In genomic region chr1:71507251-71507650, GRCm38 (mm10) we compare ENCODE assay signal across 10 mouse cellular contexts. TPM values are rescaled to one million over a fixed set of nuclear protein-coding genes. Genes with fewer than 3 reads are reported as not detected.
DNase-seq lines count a peak whose midpoint lies in the region; ATAC-seq and TF ChIP-seq lines count a peak whose summit lies in the region.
"Had no signal": no experiment of that assay in that cellular context is flagged by ENCODE, and none has a peak within 500 bp of the region (broad histone marks: within the 10 kb centered on the region; RNA-seq: fewer than 3 reads in every experiment).

No protein-coding gene starts in this region.

- H3K4me2 ChIP-seq in kidney, postnatal 0 days (ENCODE audit: low read length), result no peak overlapping the region
- peak overlapping the region; percentile 31 for H3K4me2 ChIP-seq in embryonic facial prominence, embryonic 13.5 days
- H3K4me2 ChIP-seq in hindbrain, postnatal 0 days (ENCODE audit: low read depth, low read length), result no peak overlapping the region
- peak overlapping the region; percentile 28 for H3K4me2 ChIP-seq in neural tube, embryonic 13.5 days
- H3K4me2 ChIP-seq: heart, embryonic 13.5 days had no signal

- no peaks in the 10 kb centered on the region for H3K36me3 ChIP-seq in kidney, postnatal 0 days (ENCODE audit: insufficient read depth, low read length)
- no peaks in the 10 kb centered on the region for H3K36me3 ChIP-seq in embryonic facial prominence, embryonic 13.5 days
- H3K36me3 ChIP-seq in hindbrain, postnatal 0 days (ENCODE audit: insufficient read depth, low read length), result no peaks in the 10 kb centered on the region
- no peaks in the 10 kb centered on the region for H3K36me3 ChIP-seq in neural tube, embryonic 13.5 days
- H3K36me3 ChIP-seq: heart, embryonic 13.5 days had no signal

- ATAC-seq in kidney, postnatal 0 days (replicated peaks; ENCODE audit: low FRiP score, low read depth), result peak; percentile 33; the same call in 1 of the 2 replicates
- ATAC-seq in embryonic facial prominence, embryonic 13.5 days (ENCODE audit: insufficient number of reproducible peaks, insufficient read depth, low FRiP score, low TSS enrichment, low read depth), result no peak
- ATAC-seq in hindbrain, postnatal 0 days, result 0 out of 2 replicates have a peak, but pooled peaks have one; percentile 4
- peak; percentile 84 for ATAC-seq in neural tube, embryonic 13.5 days (ENCODE audit: low read depth)
- no peak for ATAC-seq in frontal cortex, adult (ENCODE audit: low TSS enrichment)
- ATAC-seq in cerebellum, adult (ENCODE audit: insufficient number of reproducible peaks, low FRiP score, low TSS enrichment), result no peak; the same call in 1 of the 2 replicates

- H3K4me3 ChIP-seq in kidney, postnatal 0 days (replicated peaks; ENCODE audit: low read depth, low read length), result no peak overlapping the region
- H3K4me3 ChIP-seq in embryonic facial prominence, embryonic 13.5 days, result no peak overlapping the region
- H3K4me3 ChIP-seq in hindbrain, postnatal 0 days (ENCODE audit: low read length), result no peak overlapping the region
- no peak overlapping the region for H3K4me3 ChIP-seq in neural tube, embryonic 13.5 days
- H3K4me3 ChIP-seq: heart, embryonic 13.5 days had no signal

- H3K27me3 ChIP-seq in kidney, postnatal 0 days (ENCODE audit: insufficient read depth, low read length), result no peaks in the 10 kb centered on the region
- H3K27me3 ChIP-seq in embryonic facial prominence, embryonic 13.5 days, result peaks cover 6% of the 10 kb centered on the region; the same call in 1 of the 2 replicates
- H3K27me3 ChIP-seq in hindbrain, postnatal 0 days (ENCODE audit: insufficient read depth, low read length), result no peaks in the 10 kb centered on the region
- no peaks in the 10 kb centered on the region for H3K27me3 ChIP-seq in neural tube, embryonic 13.5 days

- TF ChIP-seq CTCF in kidney, postnatal 0 days (IDR thresholded peaks at IDR 0.05; ENCODE audit: low read depth), result no peak
- TF ChIP-seq CTCF in hindbrain, postnatal 0 days (IDR thresholded peaks at IDR 0.05; ENCODE audit: low read depth), result no peak

- no peak overlapping the region for H3K27ac ChIP-seq in kidney, postnatal 0 days
- H3K27ac ChIP-seq in embryonic facial prominence, embryonic 13.5 days, result no peak overlapping the region
- no peak overlapping the region for H3K27ac ChIP-seq in hindbrain, postnatal 0 days
- peak overlapping the region; percentile 67; the same call in 1 of the 2 replicates for H3K27ac ChIP-seq in neural tube, embryonic 13.5 days (replicated peaks)
- H3K27ac ChIP-seq: heart, embryonic 13.5 days had no signal

- H3K9me3 ChIP-seq in kidney, postnatal 0 days (replicated peaks; ENCODE audit: low read length), result no peaks in the 10 kb centered on the region
- H3K9me3 ChIP-seq in embryonic facial prominence, embryonic 13.5 days, result no peaks in the 10 kb centered on the region
- no peaks in the 10 kb centered on the region for H3K9me3 ChIP-seq in hindbrain, postnatal 0 days (ENCODE audit: low read length)
- H3K9me3 ChIP-seq in neural tube, embryonic 13.5 days, result no peaks in the 10 kb centered on the region
- H3K9me3 ChIP-seq: heart, embryonic 13.5 days had no signal

- no peak overlapping the region for H3K9ac ChIP-seq in kidney, postnatal 0 days (ENCODE audit: low read depth, low read length)
- no peak overlapping the region for H3K9ac ChIP-seq in embryonic facial prominence, embryonic 13.5 days
- H3K9ac ChIP-seq in hindbrain, postnatal 0 days (replicated peaks; ENCODE audit: low read length), result no peak overlapping the region
- 0 out of 2 replicates have a peak overlapping the region, but pooled peaks have one; percentile 12 for H3K9ac ChIP-seq in neural tube, embryonic 13.5 days
- H3K9ac ChIP-seq: heart, embryonic 13.5 days had no signal

- 18% methylated on average over 9 of the region's 9 CpGs for WGBS in kidney, postnatal 0 days
- WGBS in embryonic facial prominence, embryonic 13.5 days, result 5% methylated on average over 9 of the region's 9 CpGs
- WGBS in hindbrain, postnatal 0 days, result 10% methylated on average over 9 of the region's 9 CpGs
- WGBS in neural tube, embryonic 13.5 days, result 5% methylated on average over 9 of the region's 9 CpGs

- no peaks in the 10 kb centered on the region for H3K4me1 ChIP-seq in kidney, postnatal 0 days (replicated peaks; ENCODE audit: insufficient read depth, low read length)
- peaks cover 4% of the 10 kb centered on the region; the same call in 1 of the 2 replicates for H3K4me1 ChIP-seq in embryonic facial prominence, embryonic 13.5 days
- H3K4me1 ChIP-seq in hindbrain, postnatal 0 days (ENCODE audit: insufficient read depth, low read length), result peaks cover 3% of the 10 kb centered on the region; the same call in 1 of the 2 replicates
- peaks cover 12% of the 10 kb centered on the region for H3K4me1 ChIP-seq in neural tube, embryonic 13.5 days (replicated peaks)
- H3K4me1 ChIP-seq: heart, embryonic 13.5 days had no signal

- DNase-seq in kidney, postnatal 0 days (ENCODE audit: low spot score), result no peak
- DNase-seq in kidney, adult 11 months, result no peak
- peak; percentile 50 for DNase-seq in hindbrain, postnatal 0 days (ENCODE audit: low spot score)
- DNase-seq in layer of hippocampus, adult 8-10 months (ENCODE audit: low spot score in 2 of 2), result no peak
- DNase-seq: adrenal gland, adult 8-10 months had no signal

RNA-seq across cellular contexts. Expression of gene Atic, which starts 49.7 kb away (rescaled TPM):
- polyA plus RNA-seq in kidney, postnatal 0 days (2015; fragmentation: Nextera tagmentation; extraction: Ambion mirVana), result 45.5 and 49.4 TPM in 2 replicates
- 76.1 TPM in 2 replicates for polyA plus RNA-seq in embryonic facial prominence, embryonic 13.5 days (2015; fragmentation: Nextera tagmentation; extraction: Ambion mirVana)
- 41.5 and 57.8 TPM in 2 replicates for total RNA-seq in hindbrain, postnatal 0 days (2014; rRNA removed)
- 32.3 and 34.6 TPM in 2 replicates for polyA plus RNA-seq in hindbrain, postnatal 0 days (2015; fragmentation: Nextera tagmentation; extraction: Ambion mirVana)
- 30.2 and 40.1 TPM in 2 replicates for polyA plus RNA-seq in neural tube, embryonic 13.5 days (2015; fragmentation: Nextera tagmentation; extraction: Ambion mirVana)
- total RNA-seq in layer of hippocampus, adult 8-10 months (2022), result 10 to 100 TPM; 37.2 to 42.0 (median 38.5) TPM

Comparison
In these comparisons a context has a peak if more than half of its experiments do, and no peak if none do; other contexts are left out.
1. ATAC-seq: peak in kidney, postnatal 0 days (single experiment), hindbrain, postnatal 0 days (single experiment) and neural tube, embryonic 13.5 days (single experiment); none in embryonic facial prominence, embryonic 13.5 days (single experiment), frontal cortex, adult (single experiment) and cerebellum, adult (single experiment).
2. H3K4me2 ChIP-seq: peak in embryonic facial prominence, embryonic 13.5 days (single experiment) and neural tube, embryonic 13.5 days (single experiment); none in kidney, postnatal 0 days (single experiment) and hindbrain, postnatal 0 days (single experiment).